Mouse (Mus musculus): ENCODE data around the gene Nsf. TPM values are rescaled to one million over a fixed set of nuclear protein-coding genes. Genes with fewer than 3 reads are reported as not detected.
"Not testable (repeated sequence)": the region's sequence is repeated elsewhere in the genome, so short reads cannot be mapped to it uniquely, and the experiment has no call there.

Gene Nsf
- polyA plus RNA-seq (2014; fragmentation: Nextera tagmentation; extraction: Ambion mirVana): 64.4 and 81.6 TPM in 2 replicates

DNA sequence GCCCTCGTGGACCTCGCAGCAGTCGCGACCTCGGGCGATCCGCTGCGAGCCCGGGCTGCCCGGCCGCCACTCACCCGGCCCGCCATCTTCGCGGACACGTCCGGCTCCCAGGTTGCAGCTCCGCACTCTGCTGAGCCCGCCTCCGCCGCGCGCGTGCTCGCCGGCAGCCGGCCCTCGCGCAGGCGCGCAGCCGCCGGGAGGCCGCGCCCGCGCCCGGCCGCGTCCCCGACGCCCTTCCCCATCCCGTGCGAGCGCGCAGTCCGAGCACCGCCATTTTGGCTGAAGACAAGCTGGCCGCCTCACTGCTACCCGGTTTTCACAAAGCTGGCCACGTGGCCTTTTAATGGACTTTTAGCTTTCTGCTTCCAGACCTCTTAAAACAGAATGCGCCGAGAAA is at the start of gene Nsf:
TSS of gene Nsf (minus strand) at position 161 of the 397 bp plus-strand sequence.
- H3K4me3 ChIP-seq (ENCODE audit: low read depth, low read length): peak within 1 kb of the TSS; percentile 74
- ATAC-seq: peak; percentile 95
- H3K4me2 ChIP-seq (ENCODE audit: low read length): peak within 1 kb of the TSS; percentile 59
- peak; percentile 91 for DNase-seq (ENCODE audit: low spot score)
- H3K9me3 ChIP-seq (replicated peaks; ENCODE audit: control insufficient read depth, low read length): no peaks in the 10 kb centered on the region
- peak within 1 kb of the TSS; percentile 87 for H3K9ac ChIP-seq (ENCODE audit: low read length)
- WGBS: under 1% methylated on average over 52 of the region's 53 CpGs
- H3K4me1 ChIP-seq (ENCODE audit: control insufficient read depth, insufficient read depth, low read length): peaks cover 11% of the 10 kb centered on the region
- H3K27ac ChIP-seq (ENCODE audit: low read depth, low read length): peak within 1 kb of the TSS; percentile 68
- no peaks in the 10 kb centered on the region for H3K27me3 ChIP-seq (replicated peaks; ENCODE audit: control insufficient read depth, insufficient read depth, low read length)
- H3K36me3 ChIP-seq (ENCODE audit: control insufficient read depth, insufficient read depth, low read length): no peaks in the 10 kb centered on the region

DNA sequence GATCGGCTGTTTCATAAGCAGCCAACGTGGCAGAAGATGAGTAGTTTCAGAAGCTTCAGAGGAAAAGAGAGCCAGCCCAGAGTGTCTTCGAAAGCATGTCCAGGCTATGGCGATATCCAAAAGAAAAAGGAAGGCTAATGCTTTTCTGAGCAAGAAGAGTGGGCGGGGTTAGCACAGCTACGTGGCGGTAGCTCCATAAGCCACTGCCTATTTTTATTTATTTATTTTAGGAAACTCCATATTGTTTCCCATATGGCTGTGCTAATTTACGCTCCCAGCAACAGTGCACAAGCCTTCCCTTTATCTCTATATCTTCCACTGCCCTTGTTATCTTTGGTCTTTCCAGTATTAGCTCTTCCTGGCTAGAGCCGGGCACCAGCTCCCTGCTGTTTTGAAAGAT is 49.5 kb upstream of the Nsf start:
- no peak overlapping the region for H3K4me3 ChIP-seq (ENCODE audit: low read depth, low read length)
- no peak overlapping the region for H3K9ac ChIP-seq (ENCODE audit: low read length)
- no peaks in the 10 kb centered on the region for H3K27me3 ChIP-seq (replicated peaks; ENCODE audit: control insufficient read depth, insufficient read depth, low read length)
- no peaks in the 10 kb centered on the region for H3K4me1 ChIP-seq (ENCODE audit: control insufficient read depth, insufficient read depth, low read length)
- no peak for ATAC-seq
- H3K9me3 ChIP-seq (replicated peaks; ENCODE audit: control insufficient read depth, low read length): no peaks in the 10 kb centered on the region
- no peak overlapping the region for H3K27ac ChIP-seq (ENCODE audit: low read depth, low read length)
- 71% methylated on average over 9 of the region's 9 CpGs for WGBS
- no peak overlapping the region for H3K4me2 ChIP-seq (ENCODE audit: low read length)
- no peaks in the 10 kb centered on the region for H3K36me3 ChIP-seq (ENCODE audit: control insufficient read depth, insufficient read depth, low read length)
- no peak for DNase-seq (ENCODE audit: low spot score)

DNA sequence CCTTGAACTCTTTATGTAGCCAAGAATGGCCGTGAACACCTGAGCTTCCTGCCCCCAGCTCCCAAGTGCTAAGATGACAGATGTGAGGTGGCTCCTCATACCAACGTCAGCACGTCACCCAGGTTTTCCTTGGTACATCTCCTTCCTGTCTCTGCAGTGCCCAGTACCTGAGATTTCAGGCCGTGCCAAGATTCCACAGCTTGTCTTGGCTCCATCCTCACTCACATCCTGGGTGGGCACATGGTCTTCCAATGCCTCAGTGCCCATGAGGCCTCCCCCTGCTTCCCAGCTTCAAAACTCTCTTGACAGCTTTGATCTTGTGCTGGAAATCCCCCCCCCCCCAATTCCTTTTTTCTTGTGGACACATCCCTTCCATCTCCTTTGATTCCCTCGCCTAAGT is 48.3 kb upstream of the Nsf start:
- Histone ChIP-seq H3K27me3 (replicated peaks; ENCODE audit: control insufficient read depth, insufficient read depth, low read length) (no peaks in the 10 kb centered on the region), H3K9me3 (replicated peaks; ENCODE audit: control insufficient read depth, low read length) (no peaks in the 10 kb centered on the region), H3K9ac (ENCODE audit: low read length) (no peak overlapping the region), H3K4me2 (ENCODE audit: low read length) (no peak overlapping the region), H3K4me3 (ENCODE audit: low read depth, low read length) (no peak overlapping the region), H3K4me1 (ENCODE audit: control insufficient read depth, insufficient read depth, low read length) (no peaks in the 10 kb centered on the region), H3K36me3 (ENCODE audit: control insufficient read depth, insufficient read depth, low read length) (no peaks in the 10 kb centered on the region), H3K27ac (ENCODE audit: low read depth, low read length) (no peak overlapping the region)
- no peak for DNase-seq (ENCODE audit: low spot score)
- ATAC-seq: no peak
- WGBS: 89% methylated on average over 5 of the region's 5 CpGs

DNA sequence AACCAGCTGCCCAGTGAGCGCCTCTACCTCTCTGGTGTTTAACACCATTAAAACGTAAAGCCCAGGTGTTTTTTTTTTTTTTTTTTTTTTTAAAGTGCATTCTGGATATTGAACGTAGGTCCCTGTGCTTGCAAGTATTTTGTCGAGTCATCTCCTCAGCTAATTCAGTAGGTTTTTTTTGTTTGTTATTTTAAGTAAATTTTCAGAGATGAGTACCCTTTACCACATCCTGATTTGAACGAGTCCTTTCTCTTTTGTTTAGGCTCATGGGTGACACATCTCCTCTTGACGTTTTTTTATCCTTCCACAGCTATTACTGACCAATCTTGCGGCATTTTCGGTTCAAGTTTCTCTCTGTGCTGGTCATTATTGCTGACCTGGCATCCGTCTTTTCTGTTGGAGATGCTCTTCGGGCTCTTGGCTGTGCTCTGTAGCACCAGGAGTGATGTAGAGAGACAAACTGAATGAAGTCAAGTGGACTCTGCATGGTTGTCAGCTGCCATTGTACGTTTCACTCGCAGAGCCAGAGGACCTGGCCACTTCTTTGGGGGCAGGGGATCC is 47.6 kb upstream of the Nsf start:
- DNase-seq (ENCODE audit: low spot score) (no peak), ATAC-seq (no peak)
- H3K4me1 ChIP-seq (ENCODE audit: control insufficient read depth, insufficient read depth, low read length): no peaks in the 10 kb centered on the region
- H3K9me3 ChIP-seq (replicated peaks; ENCODE audit: control insufficient read depth, low read length): no peaks in the 10 kb centered on the region
- no peak overlapping the region for H3K9ac ChIP-seq (ENCODE audit: low read length)
- H3K4me2 ChIP-seq (ENCODE audit: low read length): no peak overlapping the region
- WGBS: 86% methylated on average over 12 of the region's 12 CpGs
- no peaks in the 10 kb centered on the region for H3K27me3 ChIP-seq (replicated peaks; ENCODE audit: control insufficient read depth, insufficient read depth, low read length)
- H3K36me3 ChIP-seq (ENCODE audit: control insufficient read depth, insufficient read depth, low read length): no peaks in the 10 kb centered on the region
- no peak overlapping the region for H3K4me3 ChIP-seq (ENCODE audit: low read depth, low read length)
- no peak overlapping the region for H3K27ac ChIP-seq (ENCODE audit: low read depth, low read length)

DNA sequence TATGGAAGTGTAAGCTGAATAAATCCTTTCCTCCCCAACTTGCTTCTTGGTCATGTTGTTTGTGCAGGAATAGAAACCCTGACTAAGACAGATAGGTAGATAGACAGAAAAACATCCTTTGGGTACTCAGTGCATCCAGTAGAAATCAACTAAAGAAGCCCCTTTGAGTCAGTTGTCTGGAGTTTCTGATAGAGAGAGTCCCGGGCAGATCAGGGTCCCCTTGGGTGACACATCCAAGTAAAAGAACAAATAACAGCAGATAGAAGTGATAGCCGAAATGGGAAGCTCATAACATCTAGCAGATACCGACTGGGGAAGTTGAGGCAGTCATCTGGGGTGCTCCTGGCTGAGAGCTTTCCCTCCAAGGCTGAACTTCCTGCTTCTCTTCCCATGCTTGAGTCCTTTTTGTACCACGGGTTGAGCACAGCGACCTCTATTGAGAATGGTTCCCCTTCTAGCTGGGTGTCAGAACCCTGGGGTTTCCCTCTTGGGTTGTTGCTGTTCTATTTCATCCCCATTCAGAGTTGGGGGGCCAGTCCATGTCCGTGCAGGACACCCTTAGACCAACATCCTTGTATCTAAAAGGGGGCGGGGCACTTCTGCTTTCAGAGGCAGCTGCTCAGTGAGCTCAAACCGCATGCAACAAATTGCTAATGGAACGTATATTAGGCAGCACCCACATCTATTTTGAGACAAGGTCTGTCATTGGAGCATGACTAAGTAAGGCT is 47.0 kb upstream of the Nsf start:
- Histone ChIP-seq H3K27me3 (replicated peaks; ENCODE audit: control insufficient read depth, insufficient read depth, low read length) (no peaks in the 10 kb centered on the region), H3K4me1 (ENCODE audit: control insufficient read depth, insufficient read depth, low read length) (no peaks in the 10 kb centered on the region), H3K36me3 (ENCODE audit: control insufficient read depth, insufficient read depth, low read length) (no peaks in the 10 kb centered on the region), H3K27ac (ENCODE audit: low read depth, low read length) (no peak overlapping the region), H3K4me2 (ENCODE audit: low read length) (no peak overlapping the region), H3K9ac (ENCODE audit: low read length) (no peak overlapping the region), H3K9me3 (replicated peaks; ENCODE audit: control insufficient read depth, low read length) (no peaks in the 10 kb centered on the region), H3K4me3 (ENCODE audit: low read depth, low read length) (no peak overlapping the region)
- DNase-seq (ENCODE audit: low spot score) (no peak), ATAC-seq (no peak)
- WGBS: 79% methylated on average over 9 of the region's 9 CpGs

DNA sequence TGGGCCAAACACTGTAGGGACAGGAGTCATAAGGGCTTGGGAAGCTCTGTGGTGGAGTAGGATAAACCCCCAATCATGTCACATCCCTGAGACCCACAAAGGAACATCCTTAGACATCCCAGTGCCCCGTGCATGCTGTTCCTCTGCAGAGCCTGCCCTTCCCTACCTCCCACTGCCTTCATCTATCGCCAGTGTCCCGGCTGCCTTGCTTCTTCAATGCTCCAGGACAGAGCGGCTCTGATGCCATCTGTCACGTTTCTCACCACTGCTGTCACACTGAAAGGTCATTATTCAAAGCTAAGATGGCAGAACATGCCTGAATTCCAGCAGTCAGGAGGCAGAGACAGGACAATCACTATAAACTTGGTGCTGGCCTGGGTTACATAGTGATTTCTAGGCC is 44.9 kb upstream of the Nsf start:
- Histone ChIP-seq H3K27me3 (replicated peaks; ENCODE audit: control insufficient read depth, insufficient read depth, low read length) (no peaks in the 10 kb centered on the region), H3K4me3 (ENCODE audit: low read depth, low read length) (no peak overlapping the region), H3K9ac (ENCODE audit: low read length) (no peak overlapping the region), H3K27ac (ENCODE audit: low read depth, low read length) (no peak overlapping the region), H3K4me1 (ENCODE audit: control insufficient read depth, insufficient read depth, low read length) (no peaks in the 10 kb centered on the region), H3K9me3 (replicated peaks; ENCODE audit: control insufficient read depth, low read length) (no peaks in the 10 kb centered on the region), H3K36me3 (ENCODE audit: control insufficient read depth, insufficient read depth, low read length) (no peaks in the 10 kb centered on the region), H3K4me2 (ENCODE audit: low read length) (no peak overlapping the region)
- WGBS: 69% methylated on average over 5 of the region's 5 CpGs
- ATAC-seq: no peak
- no peak for DNase-seq (ENCODE audit: low spot score)

DNA sequence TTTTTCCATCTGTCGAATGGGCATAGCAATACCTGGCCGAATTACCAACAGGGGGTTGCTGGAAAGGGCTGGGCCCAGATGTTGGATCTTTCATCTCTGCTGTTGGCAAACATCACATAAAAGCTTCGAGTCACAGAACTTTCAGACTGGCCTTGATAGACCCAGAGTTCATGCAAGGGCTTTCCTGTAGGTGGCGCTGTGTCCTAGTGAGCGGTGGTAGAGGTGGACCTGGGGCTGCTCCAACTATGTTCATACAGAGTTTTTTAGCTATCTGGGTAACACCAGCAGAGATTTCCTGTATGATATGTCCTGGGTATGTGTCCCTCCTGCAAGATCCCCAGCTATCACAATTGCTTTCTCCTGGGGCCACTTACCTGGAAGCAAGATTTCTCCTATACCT is 43.5 kb upstream of the Nsf start:
- Histone ChIP-seq H3K4me3 (ENCODE audit: low read depth, low read length) (no peak overlapping the region), H3K27me3 (replicated peaks; ENCODE audit: control insufficient read depth, insufficient read depth, low read length) (no peaks in the 10 kb centered on the region), H3K9me3 (replicated peaks; ENCODE audit: control insufficient read depth, low read length) (no peaks in the 10 kb centered on the region), H3K9ac (ENCODE audit: low read length) (no peak overlapping the region), H3K4me1 (ENCODE audit: control insufficient read depth, insufficient read depth, low read length) (no peaks in the 10 kb centered on the region), H3K36me3 (ENCODE audit: control insufficient read depth, insufficient read depth, low read length) (no peaks in the 10 kb centered on the region), H3K4me2 (ENCODE audit: low read length) (no peak overlapping the region), H3K27ac (ENCODE audit: low read depth, low read length) (no peak overlapping the region)
- DNase-seq (ENCODE audit: low spot score) (peak; percentile 78), ATAC-seq (no peak; the same call in 1 of the 2 replicates)
- WGBS: 12% methylated on average over 5 of the region's 5 CpGs

DNA sequence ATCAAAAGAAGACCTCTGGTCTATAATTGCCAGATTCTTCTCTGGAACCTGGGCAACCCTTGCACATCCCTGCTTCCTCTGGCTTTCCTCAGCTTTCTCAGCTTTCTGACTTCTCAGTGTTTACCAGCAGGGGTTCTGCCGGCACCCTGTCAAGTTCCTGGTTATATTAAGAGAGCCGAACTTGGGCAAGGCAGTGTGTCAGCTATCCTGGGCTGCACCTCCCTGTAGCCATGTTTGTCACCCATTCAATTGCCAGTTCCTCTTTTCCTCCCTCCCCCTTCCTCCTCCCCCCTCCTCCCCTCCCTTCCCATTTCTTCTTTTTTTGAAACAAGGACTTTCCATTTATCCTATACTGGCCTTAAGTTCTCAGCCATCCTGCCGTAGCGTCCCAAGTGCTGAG is 38.8 kb upstream of the Nsf start:
- no peaks in the 10 kb centered on the region for H3K4me1 ChIP-seq (ENCODE audit: control insufficient read depth, insufficient read depth, low read length)
- 0 out of 2 replicates have a peak, but pooled peaks cover 3% of the 10 kb centered on the region for H3K36me3 ChIP-seq (ENCODE audit: control insufficient read depth, insufficient read depth, low read length)
- no peak overlapping the region for H3K9ac ChIP-seq (ENCODE audit: low read length)
- DNase-seq (ENCODE audit: low spot score) (no peak), ATAC-seq (no peak)
- H3K4me3 ChIP-seq (ENCODE audit: low read depth, low read length): no peak overlapping the region
- no peak overlapping the region for H3K4me2 ChIP-seq (ENCODE audit: low read length)
- no peak overlapping the region for H3K27ac ChIP-seq (ENCODE audit: low read depth, low read length)
- no peaks in the 10 kb centered on the region for H3K9me3 ChIP-seq (replicated peaks; ENCODE audit: control insufficient read depth, low read length)
- H3K27me3 ChIP-seq (replicated peaks; ENCODE audit: control insufficient read depth, insufficient read depth, low read length): no peaks in the 10 kb centered on the region
- 84% methylated on average over 4 of the region's 4 CpGs for WGBS

DNA sequence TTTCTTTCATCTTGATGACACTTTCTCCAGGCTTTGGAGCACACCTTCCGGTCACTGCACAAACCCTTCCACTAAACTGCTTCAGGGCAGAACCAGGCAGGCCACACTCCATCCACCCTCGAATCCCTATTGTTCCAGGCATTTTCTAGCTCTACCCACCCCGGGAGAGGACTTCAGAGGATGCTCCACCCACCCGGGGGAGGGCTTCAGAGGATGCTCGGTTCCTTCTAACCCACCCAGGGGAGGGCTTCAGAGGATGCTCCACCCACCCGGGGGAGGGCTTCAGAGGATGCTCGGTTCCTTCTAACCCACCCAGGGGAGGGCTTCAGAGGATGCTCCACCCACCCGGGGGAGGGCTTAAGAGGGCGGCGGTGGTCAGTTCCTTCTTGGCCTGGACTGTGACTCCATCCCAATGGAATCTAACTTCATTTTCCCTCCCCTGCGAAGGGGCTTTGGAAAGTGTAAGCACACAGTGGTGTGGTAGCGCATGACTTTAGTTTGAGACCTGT is 36.2 kb upstream of the Nsf start:
- peak; percentile 64 for ATAC-seq
- H3K4me1 ChIP-seq (ENCODE audit: control insufficient read depth, insufficient read depth, low read length); H3K27ac ChIP-seq (ENCODE audit: low read depth, low read length); H3K9me3 ChIP-seq (replicated peaks; ENCODE audit: control insufficient read depth, low read length); H3K27me3 ChIP-seq (replicated peaks; ENCODE audit: control insufficient read depth, insufficient read depth, low read length); H3K4me2 ChIP-seq (ENCODE audit: low read length); H3K4me3 ChIP-seq (ENCODE audit: low read depth, low read length); H3K9ac ChIP-seq (ENCODE audit: low read length): not testable (repeated sequence)
- peaks cover 12% of the 10 kb centered on the region for H3K36me3 ChIP-seq (ENCODE audit: control insufficient read depth, insufficient read depth, low read length)
- 11% methylated on average over 12 of the region's 12 CpGs for WGBS
- DNase-seq (ENCODE audit: low spot score): peak; percentile 34

Measured in forebrain, embryonic 14.5 days (tissue).